Comparison of ENCODE assay signal across 8 mouse cellular contexts in genomic region chr15:89076156-89076731, GRCm38 (mm10). TPM values are rescaled to one million over a fixed set of nuclear protein-coding genes. Genes with fewer than 3 reads are reported as not detected.
DNase-seq lines count a peak whose midpoint lies in the region; ATAC-seq lines count a peak whose summit lies in the region.

No protein-coding gene starts in this region.

- ATAC-seq in liver, embryonic 12.5 days, result peak; percentile 39

- peaks cover 40% of the 10 kb centered on the region for H3K4me1 ChIP-seq in liver, embryonic 12.5 days

- peaks cover 9% of the 10 kb centered on the region; the same call in 1 of the 2 replicates for H3K36me3 ChIP-seq in liver, embryonic 12.5 days

- peak overlapping the region; percentile 98 for H3K4me2 ChIP-seq in liver, embryonic 12.5 days

- H3K4me3 ChIP-seq in liver, embryonic 12.5 days, result peak overlapping the region; percentile 77

- WGBS in liver, embryonic 12.5 days (ENCODE audit: insufficient replicate concordance), result 2% methylated on average over 33 of the region's 39 CpGs

- H3K9ac ChIP-seq in liver, embryonic 12.5 days, result peak overlapping the region; percentile 86

- H3K9me3 ChIP-seq in liver, embryonic 12.5 days (replicated peaks), result no peaks in the 10 kb centered on the region

- H3K27me3 ChIP-seq in liver, embryonic 12.5 days (replicated peaks), result peaks cover 28% of the 10 kb centered on the region

- peak; percentile 51 for DNase-seq in layer of hippocampus, adult 9-11 months
- DNase-seq in layer of hippocampus, adult 18-20 months (ENCODE audit: low spot score in 2 of 2), result no peak
- DNase-seq in cerebellum, adult 9-11 months, result peak; percentile 87
- DNase-seq in gastrocnemius, adult 8-10 months (ENCODE audit: low spot score in 2 of 2), result peak; percentile 37 to 65
- peak; percentile 60 for DNase-seq in induced T-regulatory cell, adult 2 months (ENCODE audit: low read depth)
- DNase-seq in naive thymus-derived CD4-positive, alpha-beta T cell, adult 2 months (ENCODE audit: low read depth), result peak; percentile 52
- DNase-seq in testis, postnatal 14 days (ENCODE audit: low spot score), result peak; percentile 58

- H3K27ac ChIP-seq in liver, embryonic 12.5 days, result peak overlapping the region; percentile 77

RNA-seq across cellular contexts. Expression of gene Trabd, which starts 1.3 kb away (rescaled TPM):
- 10 to 100 TPM; 20.7 to 23.8 TPM for total RNA-seq in layer of hippocampus, adult 18-20 months (2021)
- 10 to 100 TPM; 31.9 to 40.9 (median 33.1) TPM for total RNA-seq in gastrocnemius, adult 8-10 months (2022)
- polyA plus RNA-seq in liver, embryonic 12.5 days (2016; fragmentation: Nextera tagmentation; extraction: Ambion mirVana), result 18.4 and 22.9 TPM in 2 replicates

RNA-seq across cellular contexts. Expression of gene Selenoo, which starts 12.6 kb away (rescaled TPM):
- total RNA-seq in layer of hippocampus, adult 18-20 months (2021), result 10 to 100 TPM; 19.3 to 21.1 TPM
- 10 to 100 TPM; 12.2 to 16.6 (median 12.8) TPM for total RNA-seq in gastrocnemius, adult 8-10 months (2022)
- polyA plus RNA-seq in liver, embryonic 12.5 days (2016; fragmentation: Nextera tagmentation; extraction: Ambion mirVana), result 11.6 and 12.8 TPM in 2 replicates

RNA-seq across cellular contexts. Expression of gene Panx2, which starts 16.7 kb away (rescaled TPM):
- total RNA-seq in layer of hippocampus, adult 18-20 months (2021), result 100 to 1,000 TPM; 154 to 158 TPM
- not detected for total RNA-seq in gastrocnemius, adult 8-10 months (2022)
- 0.04 TPM in 1 of 2 replicates, not detected in the other for polyA plus RNA-seq in liver, embryonic 12.5 days (2016; fragmentation: Nextera tagmentation; extraction: Ambion mirVana)

RNA-seq across cellular contexts. Expression of gene Tubgcp6, which starts 46.7 kb away (rescaled TPM):
- 10 to 100 TPM; 29.5 to 30.4 TPM for total RNA-seq in layer of hippocampus, adult 18-20 months (2021)
- total RNA-seq in gastrocnemius, adult 8-10 months (2022), result 1 to 10 TPM; 7.4 to 7.9 (median 7.6) TPM
- polyA plus RNA-seq in liver, embryonic 12.5 days (2016; fragmentation: Nextera tagmentation; extraction: Ambion mirVana), result 11.8 and 12.7 TPM in 2 replicates

RNA-seq across cellular contexts. Expression of gene Hdac10, which starts 52.3 kb away (rescaled TPM):
- total RNA-seq in layer of hippocampus, adult 18-20 months (2021), result 10 to 100 TPM; 12.4 to 12.5 TPM
- 1 to 10 TPM; 5.4 to 8.2 (median 7.2) TPM for total RNA-seq in gastrocnemius, adult 8-10 months (2022)
- 12.8 and 15.3 TPM in 2 replicates for polyA plus RNA-seq in liver, embryonic 12.5 days (2016; fragmentation: Nextera tagmentation; extraction: Ambion mirVana)

Comparison
In these comparisons a context has a peak if more than half of its experiments do, and no peak if none do; other contexts are left out.
1. DNase-seq: peak in layer of hippocampus, adult 9-11 months (single experiment), cerebellum, adult 9-11 months (single experiment), gastrocnemius, adult 8-10 months (2 of 2), induced T-regulatory cell, adult 2 months (single experiment), naive thymus-derived CD4-positive, alpha-beta T cell, adult 2 months (single experiment) and testis, postnatal 14 days (single experiment); none in layer of hippocampus, adult 18-20 months (0 of 2).
2. RNA of gene Panx2, which starts 16.7 kb away (total RNA-seq): 154 to 158 TPM in layer of hippocampus, adult 18-20 months; not detected in gastrocnemius, adult 8-10 months; every median in the first group is over 100 times any median in the second.